Mouse (Mus musculus) gastrocnemius, postnatal 10 days (tissue): ENCODE measurements at regions not wholly inside any gene's neighbourhood (a gene's known extent, or its start where the extent isn't known, plus 50 kb on each side); places are given as distances from the start of the nearest gene placed in this dataset.

Source experiments
- DNase-seq: peaks from one replicate; pipeline ENCODE4 v3.0.0; 2021; ENCODE audit warnings: mixed read lengths

DNA sequence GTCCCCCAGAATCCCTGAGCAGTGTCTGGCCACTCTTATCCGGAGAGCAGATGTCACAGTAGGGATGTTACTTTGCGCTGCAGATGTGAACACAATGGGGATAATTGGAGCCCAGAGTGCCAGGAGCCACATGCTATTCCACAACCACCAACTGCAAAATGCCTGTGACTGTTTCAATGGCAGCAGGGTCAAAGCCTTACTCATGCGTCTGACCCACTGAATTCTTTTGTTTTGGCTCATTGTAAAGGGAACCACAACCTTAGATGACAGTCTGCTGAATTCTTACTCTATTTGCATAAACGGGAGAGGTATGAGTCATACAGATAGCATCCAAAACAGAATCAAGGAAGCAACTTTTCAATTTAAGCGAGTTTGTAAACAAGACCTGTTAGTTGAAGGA is 276.8 kb upstream of the Pkn2 start:
- no peak for DNase-seq

DNA sequence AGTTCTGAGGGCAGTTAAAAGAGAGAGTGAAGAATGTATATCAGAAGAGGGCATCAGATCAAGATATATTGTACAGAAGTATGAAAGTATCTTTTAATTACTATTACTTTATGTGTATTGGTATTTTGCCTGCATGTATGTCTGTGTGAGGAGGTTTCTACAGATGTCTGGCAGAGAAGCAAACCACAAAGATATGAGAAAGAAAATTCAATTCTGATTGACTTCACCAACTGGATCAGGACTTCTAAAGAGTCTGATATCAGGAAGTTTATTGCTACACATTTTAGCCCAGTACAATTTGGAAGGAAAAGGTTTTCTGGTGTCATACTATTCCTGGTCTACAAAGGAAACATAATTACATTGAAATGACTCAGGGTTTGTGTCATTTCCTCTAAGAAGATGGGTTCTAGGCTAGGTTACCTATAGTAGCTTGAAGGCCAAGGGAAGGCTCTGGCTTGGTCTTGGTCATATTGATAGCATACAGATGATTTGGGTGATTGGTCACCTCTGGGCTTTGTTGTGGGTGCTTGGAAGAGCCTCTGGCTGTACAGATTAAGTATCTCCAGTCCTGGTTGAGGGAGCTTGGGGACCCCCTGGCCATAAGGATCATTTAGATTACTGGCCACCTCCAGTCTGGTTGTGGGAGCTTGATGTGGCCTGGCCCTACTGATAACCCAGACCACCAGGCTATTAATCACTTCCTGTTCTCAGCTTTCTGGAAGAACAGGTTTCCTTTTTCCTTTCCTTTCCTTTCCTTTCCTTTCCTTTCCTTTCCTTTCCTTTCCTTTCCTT is 275.1 kb upstream of the Pkn2 start:
- no peak for DNase-seq

DNA sequence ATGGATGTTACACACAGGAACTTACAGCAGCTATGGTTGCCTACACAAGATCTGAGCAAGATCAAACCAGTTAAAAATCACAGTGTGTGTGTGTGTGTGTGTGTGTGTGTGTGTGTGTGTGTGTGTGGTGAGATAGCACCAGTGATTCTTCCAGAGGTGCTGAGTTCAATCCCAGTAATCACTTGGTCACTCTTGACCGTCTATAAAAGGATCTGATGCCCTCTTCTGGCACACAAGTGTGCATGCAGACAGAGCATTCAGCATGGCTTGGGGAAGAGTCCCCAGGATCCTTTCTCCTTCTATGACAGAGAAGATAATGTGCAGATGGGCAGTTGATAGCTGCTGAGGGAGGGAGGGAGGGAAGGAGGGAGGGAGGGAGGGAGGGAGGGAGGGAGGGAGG is 274.4 kb upstream of the Pkn2 start:
- no peak for DNase-seq

DNA sequence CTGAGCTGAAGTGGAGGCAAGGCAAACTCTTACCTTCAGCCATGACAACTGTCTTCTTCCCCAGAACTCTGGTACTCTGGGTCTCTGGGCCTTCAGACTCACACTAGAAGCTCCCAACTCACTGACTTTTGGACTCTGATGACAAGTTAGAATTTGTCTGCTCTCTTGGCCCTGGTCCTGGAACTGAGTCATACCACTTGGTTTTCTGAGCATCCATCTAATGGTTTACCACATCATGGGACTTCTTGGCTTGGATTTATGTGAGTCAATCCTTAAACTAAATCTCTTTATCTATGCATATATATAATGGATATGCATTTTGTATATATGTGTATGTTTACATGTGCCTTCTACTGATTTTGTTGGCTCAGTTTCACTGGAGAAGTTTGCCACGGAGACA is 273.8 kb upstream of the Pkn2 start:
- no peak for DNase-seq

DNA sequence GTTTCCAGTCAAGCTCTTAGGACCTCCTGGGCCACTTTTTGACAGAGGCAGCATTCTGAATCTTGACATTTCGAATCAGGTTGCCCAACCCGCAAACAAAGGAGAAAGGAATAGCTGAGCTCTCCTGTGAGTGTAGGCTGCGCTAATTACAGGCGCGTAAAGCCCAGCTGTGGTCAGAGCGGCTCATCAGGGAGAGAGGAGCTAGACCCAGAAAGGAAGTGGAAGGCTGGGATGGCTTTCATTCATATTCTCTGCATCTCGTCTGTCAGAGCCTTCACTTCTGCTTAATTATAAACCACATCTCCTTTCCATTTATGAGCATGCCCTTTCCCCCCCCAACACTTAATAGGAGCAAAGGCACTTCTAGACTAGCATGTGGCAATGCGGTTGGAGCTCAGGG is 265.7 kb upstream of the Pkn2 start:
- no peak for DNase-seq

DNA sequence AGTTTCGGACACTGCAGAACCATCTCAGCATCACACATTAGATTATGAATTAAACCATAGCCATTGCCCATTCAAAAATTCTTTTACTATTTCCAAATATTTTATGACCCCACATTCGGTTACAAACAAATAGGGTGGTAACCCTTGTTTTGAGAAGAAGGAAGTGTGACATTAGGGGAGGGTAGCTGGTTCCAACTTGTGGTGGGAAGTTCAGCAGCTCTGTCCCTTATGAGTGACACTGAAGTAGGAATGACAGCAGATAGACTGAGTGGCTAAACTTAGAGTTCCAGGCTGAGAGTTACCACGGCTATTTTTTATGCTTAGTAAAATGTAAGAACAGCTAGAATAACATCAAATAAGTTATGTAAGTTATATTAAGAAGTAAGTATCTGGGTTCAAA is 257.1 kb upstream of the Pkn2 start:
- DNase-seq = no peak

DNA sequence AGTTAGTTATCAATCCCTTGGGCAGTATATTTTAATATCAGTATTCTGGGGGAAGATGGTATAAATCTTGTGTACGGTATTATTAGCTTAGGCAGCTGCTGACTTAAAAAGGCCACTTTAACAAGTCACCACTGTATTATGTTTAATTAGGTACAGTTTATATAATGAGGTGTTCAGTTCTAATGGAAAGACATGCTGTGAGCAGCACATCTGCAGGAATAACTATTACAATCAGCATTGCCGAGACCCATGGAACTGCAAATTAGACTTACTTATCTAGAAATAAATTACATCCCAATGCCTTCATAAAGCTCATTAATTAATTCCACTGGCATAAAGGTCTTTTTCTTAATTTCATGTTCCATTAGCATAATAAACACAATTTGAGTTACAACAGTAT is 252.7 kb upstream of the Pkn2 start:
- no peak for DNase-seq

DNA sequence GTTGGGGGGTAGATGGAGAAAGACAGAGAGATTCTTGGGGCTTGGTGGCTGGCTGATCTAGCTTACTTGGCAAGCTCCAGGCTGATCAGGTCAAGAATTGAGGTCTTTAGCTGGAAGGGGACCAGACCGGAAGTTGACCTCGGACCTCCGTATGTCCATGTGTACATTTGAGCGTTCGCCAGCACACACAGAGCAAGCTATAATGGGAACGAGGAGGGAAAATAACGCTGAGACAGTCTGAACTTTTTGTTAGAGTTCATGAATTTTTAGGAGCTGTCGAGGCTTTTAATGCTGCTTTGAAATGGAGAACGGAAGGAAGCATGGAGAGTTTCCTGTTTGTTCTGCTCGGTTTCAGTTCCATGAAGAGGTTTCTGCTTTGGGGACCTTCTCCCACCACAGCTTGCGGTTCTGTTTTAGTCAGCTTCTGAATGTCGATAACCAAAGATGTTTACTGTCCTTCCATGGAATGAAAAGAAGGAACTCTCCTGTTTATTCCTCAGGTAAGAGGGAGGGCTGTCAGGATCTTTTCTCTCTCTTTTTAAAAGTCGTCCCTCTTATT is 226.0 kb upstream of the Pkn2 start:
- DNase-seq = no peak

DNA sequence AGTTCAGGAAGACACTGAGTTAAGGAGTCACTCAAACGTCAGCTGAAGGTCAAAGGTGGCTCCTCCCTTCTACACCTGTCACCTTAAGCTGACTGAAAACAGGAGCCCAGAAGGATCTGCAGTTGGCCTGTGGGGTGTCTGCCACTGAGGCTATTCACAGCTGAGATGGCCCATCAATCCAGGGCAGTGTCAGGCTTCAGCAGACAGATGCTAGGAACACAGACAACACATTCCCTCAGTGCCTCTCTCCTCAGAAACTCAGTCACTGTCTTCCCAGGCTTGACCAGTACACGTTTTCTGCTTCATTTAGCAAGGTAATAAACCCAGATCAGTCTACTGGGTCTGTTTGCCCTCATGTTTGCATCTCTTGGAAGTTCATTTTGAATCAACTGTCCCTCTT is 222.9 kb upstream of the Pkn2 start:
- DNase-seq = no peak

DNA sequence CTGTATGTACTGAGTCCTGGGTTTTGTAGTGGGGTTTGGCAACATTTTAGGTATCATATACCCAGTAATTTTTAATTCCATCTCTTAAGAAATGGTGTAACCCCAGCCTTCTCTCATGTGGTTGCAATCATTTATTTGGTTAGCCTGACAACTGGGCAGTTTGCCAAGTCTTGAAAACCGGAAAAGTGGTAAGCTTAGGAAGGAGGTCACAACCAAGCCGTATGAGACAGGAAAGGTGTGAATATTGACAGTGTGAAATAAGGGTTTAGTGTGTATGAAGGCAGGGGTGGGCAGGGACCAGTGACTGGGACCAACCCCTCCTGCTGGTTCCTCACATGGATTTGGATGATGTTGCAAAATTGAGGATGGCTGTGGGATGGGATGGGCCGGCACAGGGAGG is 221.5 kb upstream of the Pkn2 start:
- DNase-seq = no peak

DNA sequence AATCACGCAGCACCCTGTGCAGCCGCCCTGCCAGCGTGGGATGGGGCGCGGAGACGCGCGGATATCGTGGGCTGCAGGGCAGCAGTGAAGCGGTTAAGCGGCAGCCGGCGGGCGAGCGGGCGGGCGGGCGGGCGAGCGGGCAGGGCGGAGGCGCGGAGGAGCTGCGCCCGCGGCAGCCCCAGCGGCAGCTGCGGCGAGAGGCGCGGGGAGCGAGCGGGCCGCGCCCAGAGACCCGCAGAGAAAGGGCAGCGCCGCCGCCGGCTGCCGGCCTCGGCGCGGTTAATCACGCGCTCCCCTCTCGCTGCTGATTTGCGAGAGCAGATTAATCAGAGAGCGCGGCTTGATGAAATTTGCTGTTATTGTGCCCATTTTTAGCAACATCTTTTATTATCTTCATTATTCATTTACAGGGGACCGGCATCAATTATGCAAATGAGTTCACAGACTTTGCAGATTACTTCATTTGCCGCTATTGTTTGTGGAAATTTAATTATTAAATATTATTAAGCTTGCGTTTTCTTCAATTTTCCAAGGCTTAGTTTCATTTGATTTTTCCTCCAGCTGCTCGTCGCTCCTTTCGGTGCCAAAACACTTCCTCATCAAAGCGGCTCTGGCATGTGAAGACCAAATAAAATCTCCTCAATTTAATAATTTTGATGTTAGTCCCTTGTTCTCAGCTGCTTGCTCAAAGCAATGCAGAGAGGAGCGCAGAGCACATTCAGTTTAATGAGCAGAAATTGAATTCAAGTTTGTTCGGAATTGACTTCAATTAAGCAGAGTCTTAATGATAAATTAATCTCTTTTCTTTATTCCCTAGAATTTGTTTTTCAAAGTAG is 219.2 kb upstream of the Pkn2 start:
- DNase-seq = peak; percentile 19

DNA sequence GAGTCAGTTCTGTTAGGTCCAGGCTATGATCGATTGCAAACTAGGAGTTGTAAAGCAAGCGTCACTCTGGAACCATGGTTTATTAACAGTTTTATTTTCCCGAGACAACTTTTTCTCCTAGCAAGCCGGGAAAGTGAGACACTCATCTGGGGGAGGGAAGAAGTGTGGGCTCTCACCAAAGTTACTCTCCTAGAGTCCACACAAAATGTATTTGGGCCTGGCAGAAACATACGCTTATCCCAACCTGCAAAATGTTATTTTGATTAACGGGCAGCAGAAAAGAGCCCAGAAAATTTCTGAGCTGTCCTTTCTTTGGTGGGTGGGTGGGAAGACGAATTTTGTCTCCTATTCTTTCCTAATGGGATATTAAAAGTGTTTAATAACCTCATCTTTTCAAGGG is 218.4 kb upstream of the Pkn2 start:
- DNase-seq = no peak

DNA sequence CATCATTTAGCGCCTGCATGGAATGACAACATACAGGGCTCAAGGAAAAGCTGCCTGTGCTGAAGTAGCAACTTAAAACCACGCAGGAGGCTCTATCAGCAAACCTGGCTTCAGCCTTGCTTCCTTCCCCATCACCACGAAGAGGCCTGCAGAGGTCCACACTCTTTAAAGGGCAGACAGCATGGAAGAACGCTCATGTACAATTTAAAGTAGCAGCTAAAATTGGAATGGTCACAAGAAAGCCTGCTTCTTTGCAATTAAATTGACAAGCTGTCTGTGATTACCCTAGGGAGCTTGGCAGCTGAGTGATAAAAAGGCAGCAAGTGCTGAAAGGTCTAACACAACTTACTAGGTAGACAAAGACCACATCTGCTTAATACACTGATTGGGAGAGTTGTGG is 210.4 kb upstream of the Pkn2 start:
- DNase-seq = no peak

DNA sequence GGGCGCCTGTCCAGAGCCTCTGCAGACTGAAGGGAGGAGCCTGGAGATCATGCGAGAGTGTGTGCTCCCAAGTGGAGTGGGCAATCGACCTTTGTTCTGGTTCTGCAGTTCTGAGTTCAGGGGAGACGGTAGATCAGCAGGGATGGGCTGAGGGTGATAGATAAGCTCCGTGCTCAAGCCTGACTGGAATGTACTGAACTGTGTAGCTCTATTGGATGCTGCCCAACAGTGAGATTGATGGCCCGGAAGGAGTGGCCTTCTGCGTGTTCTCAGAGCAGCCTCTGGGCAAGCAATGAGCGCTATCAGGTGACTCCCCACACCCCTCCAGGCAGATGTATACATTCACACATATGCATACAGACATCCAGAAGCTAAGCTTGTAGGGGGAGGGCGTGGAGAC is 209.1 kb upstream of the Pkn2 start:
- DNase-seq = no peak

DNA sequence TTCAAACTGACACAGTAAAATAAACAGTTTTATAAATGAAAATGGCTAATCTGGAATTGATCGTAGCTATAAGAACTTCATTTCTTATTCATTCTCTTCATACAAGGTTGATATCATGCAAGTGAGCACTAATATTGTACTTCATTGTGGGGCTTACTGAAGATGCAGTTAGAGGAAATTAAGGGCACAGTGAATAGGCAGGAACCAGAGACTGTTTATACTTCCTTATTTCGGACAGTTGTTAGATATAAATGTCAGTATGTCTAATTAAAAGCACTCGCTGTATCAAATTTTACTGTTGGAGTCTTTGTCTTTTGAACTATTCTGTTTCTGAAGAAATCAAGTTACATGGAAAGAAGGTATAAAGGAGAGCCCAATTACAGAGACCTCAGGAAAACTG is 208.5 kb upstream of the Pkn2 start:
- DNase-seq = no peak

DNA sequence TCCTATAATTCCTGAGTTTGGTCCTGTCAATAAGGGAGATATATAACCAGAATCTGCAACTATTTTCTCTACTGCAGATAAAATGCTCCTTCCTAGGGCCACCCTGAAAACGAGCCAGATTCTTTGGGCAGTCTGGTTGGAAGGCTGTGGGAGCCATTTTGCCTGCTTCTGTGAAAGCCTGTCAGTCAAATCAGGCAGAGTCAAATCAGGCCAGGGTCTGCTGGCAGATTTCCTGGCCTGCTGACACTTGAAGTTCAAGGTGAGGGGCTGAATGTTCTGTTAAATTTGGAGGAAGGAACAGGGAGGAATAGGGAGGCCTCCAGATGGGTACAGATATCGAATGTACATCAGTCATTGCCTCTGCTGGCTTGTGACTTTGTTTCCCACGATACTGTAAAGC is 206.0 kb upstream of the Pkn2 start:
- DNase-seq = no peak

DNA sequence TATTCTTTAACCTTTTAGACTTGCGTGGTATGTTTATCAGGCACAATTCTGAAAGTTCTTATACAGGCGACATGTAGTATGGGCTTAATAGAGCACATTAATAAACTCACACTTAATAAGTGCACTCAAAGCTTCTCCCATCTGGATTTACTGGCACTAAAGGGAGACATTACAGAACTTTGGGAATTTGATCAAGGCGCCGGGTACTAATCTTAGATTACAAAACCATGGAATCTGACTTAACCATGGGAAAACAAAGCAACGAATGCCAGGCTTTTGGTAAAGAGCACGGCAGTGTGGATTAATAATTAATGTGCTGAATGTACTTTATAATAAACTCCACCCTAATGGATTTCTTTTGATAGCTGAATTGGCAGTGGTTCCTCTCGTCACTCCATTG is 196.5 kb upstream of the Pkn2 start:
- no peak for DNase-seq

DNA sequence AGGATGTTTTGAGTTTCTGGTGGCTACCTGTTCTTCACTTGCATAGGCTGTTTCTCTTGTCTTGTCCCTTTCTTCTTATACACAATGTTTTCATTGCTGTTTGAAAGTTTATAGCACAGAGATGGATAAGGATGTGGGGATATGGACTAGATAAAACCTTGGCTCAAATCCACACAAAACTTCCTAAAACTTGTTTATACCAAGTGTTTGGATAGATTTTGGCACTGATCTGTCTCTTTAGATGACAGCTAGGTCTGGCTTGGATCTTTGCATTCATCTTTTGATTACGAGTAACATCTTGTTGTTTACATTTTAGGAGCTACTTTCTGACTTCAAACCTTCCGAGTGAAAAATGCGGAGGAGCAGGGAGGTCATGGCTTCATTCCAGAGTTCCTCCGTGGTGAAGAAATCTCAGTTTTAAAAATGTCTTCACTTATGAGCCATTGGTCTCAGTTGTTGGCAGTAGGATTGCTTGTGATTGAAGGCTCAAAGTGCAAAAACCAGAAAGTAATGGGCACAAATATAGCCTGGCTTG is 190.1 kb upstream of the Pkn2 start:
- DNase-seq = no peak

DNA sequence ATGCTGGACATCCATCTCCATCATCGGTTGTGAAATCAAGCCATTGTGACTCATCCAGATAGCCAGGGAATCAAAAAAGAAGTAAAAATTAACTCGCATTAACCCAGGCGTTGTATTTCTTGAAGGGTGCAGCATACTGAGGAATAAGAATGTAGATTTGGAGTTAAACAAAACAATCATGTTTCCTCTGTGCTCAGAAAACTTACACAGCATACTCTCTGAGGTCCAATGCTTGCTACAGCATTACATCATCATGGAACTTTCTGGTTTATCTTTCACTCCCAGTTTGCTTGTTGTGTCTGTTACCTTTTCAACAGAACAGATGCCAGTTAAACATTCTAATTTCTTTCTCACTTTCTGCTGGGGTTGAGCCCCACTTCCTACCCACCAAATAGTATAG is 173.1 kb upstream of the Pkn2 start:
- DNase-seq = no peak

DNA sequence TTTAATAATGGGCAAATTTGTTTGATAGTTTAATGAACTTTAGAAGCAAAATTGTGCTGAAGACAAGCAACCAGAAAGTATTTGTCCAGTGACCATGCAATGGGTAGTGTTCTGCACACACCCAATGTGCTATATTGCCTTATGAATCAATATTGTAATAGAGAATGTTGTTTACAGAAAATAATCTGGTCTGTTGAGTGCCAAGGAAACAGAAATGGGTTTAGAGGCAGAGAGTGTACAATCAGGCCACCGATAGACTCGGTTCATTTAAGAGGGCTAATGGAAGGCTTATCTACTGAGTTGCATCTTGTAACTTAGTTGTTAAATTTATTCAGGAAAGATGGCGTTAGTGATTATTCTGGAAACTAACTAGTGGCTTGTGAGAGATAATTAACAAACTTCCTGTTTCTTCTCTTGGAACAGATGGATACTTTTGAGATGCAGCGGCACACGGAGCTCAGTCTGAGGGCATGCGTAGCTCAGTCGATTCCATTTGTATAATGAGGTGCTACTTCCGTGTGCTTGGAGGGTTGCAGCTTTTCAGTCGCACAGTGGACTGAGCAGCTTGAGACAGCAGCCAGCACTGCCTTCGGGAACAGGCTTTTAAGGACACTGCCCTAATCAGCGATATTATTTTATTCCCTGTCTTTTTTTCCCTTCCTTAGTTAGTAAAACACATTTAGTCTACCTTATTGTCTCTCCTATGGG is 171.6 kb upstream of the Pkn2 start:
- no peak for DNase-seq

DNA sequence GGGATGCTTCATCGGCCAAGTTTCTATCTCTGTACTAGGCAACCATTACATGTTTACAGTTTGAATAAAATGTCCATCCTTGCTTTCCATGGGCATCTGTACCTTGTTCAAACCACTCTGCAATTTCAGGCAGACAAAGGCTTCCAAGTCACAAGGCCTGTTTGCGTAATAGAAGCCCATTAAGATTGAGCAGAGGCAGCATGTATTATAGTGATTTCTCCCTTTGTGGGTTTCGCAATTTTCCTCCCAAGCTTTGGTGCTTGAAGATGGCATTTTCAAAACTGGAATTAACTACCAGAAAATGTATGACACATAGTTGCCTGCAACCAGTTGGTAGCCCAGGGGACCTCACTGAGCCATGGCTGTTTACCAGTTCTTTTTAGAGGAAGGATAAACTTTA is 158.9 kb upstream of the Pkn2 start:
- no peak for DNase-seq

DNA sequence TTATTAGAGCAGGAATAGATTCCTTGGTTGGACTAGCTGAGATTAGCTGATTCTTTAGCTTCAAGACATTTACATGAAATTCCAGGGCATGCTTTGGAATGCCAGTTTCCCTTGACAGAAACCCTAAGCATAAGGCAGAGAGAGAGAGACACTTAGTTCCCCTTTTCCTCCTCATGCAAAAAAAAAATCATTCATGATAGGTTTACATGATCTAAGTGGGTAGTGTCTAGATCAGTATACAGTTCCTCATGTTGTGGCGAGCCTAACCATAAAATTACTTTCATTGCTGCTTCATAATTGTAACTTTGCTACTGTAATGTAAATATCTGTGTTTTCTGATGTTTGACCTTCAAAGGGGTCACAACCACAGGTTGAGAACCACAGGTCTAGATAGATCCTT is 154.3 kb upstream of the Pkn2 start:
- DNase-seq = no peak

DNA sequence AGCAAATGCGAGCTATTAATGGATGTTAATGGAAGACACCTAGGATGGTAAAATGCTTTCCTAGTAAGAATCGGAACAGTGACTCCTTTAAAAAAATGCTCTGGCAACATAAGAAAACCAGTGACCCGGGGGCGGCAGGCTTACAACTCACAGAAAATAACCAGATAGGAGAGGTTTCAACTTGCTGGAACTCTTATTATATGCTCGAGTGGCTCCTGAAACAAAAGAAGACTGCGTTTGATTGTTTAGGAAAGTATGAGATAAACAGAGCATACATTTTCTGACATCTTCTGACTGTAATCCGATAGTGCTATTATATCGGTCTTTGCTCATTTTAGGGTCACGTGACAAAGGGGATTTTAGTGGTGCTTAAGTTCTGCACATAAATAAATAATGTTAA is 152.8 kb upstream of the Pkn2 start:
- no peak for DNase-seq
